Mouse (Mus musculus) lung, adult 2 months (tissue): ENCODE results near the gene Serinc4. TPM values are rescaled to one million over a fixed set of nuclear protein-coding genes. Genes with fewer than 3 reads are reported as not detected.
A peak's percentile ranks its signal among the peaks of the same experiment; 100 is the strongest.

ENCODE experiments used
- DNase-seq: peaks from one replicate; pipeline ENCODE4 v3.0.0; 2022
- H3K4me1 ChIP-seq: fragments of 200-500 bp; 2 replicates; pipeline ENCODE4 v1.6.1; 2011; ENCODE audit warnings: low read length; ENCODE audit not compliant: control insufficient read depth, insufficient read depth
- H3K4me3 ChIP-seq: fragments of 200-500 bp; replicated peaks from 2 replicates; pipeline ENCODE3; 2011; ENCODE audit warnings: low read depth, mild to moderate bottlenecking, control low read depth, low read length; ENCODE audit errors: extremely low read depth
- CTCF ChIP-seq: fragments of 200-500 bp; IDR thresholded peaks from 2 replicates; pipeline ENCODE4 v1.5.1; 2011; ENCODE audit warnings: mild to moderate bottlenecking, low read length, control low read depth; ENCODE audit not compliant: insufficient read depth
- POLR2A ChIP-seq: fragments of 200-500 bp; IDR thresholded peaks from 2 replicates; pipeline ENCODE4 v1.6.1; 2011; ENCODE audit warnings: low read depth, mild to moderate bottlenecking, control low read depth, low read length, borderline replicate concordance; ENCODE audit errors: extremely low read depth
- WGBS: fragments of 180-500 bp; shearing (Covaris S2); methylation state at CpG from one replicate; pipeline ENCODE4 v1.1.7; 2018; 5-methylcytosine and 5-hydroxymethylcytosine counted together
- polyA plus RNA-seq: library from polyadenylated mRNA; depleted of rRNA; stranded (reverse); fragments of >200 nt; gene quantifications from 2 replicates; pipeline ENCODE4 v1.2.3, GENCODE M21; 2012

Gene Serinc4
- polyA plus RNA-seq, 1 experiment: 0.66 TPM

DNA sequence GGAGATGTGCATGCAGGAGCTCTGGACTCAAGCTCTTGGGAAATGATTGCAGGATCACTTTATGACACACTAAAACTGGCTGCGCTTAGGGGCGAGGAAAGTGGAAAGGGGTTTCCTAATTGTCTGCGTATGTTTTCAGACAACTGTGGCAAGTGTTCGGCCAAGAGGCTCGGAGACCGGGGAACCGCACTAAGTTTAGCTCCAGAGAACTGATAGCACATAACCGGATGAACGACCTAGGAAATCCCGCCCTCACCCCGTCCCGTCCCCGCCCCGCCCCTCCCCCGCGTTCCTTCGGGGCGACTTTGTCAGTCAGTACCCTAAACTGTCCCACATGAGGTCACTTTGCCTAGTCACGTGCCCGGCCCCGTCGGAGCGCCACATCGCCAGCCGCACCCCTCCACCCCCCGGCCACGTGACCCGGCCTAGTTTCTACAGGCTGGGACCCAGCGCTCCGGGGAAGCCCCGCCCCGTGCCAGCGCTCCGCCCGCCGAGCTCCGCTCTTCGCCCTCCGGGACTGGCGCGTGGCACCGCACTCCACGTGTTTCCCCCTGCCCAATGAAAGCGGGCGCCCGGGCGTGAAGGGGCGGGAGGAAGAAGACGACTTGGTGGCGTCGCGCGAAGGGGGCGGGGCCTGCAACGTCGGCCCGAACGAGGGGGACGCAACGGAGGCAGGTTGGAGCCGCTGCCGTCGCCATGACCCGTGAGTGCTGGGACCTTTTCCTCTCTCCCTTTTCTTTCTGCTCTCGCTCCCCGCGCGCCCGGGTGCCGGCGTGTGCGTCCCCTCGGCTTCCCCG lies 7.6 kb downstream of the Serinc4 start, which contains the start of gene Serf2:
TSS of gene Serf2 (plus strand) at position 457 of the 797 bp plus-strand sequence.
- TF ChIP-seq CTCF (no peak), POLR2A (peak; percentile 98)
- DNase-seq: peak; percentile 99
- H3K4me3 ChIP-seq: peak within 1 kb of the TSS; percentile 97
- no peaks in the 10 kb centered on the region; the same call in 1 of the 2 replicates for H3K4me1 ChIP-seq
- under 1% methylated on average over 71 of the region's 74 CpGs for WGBS

- DNase-seq: no peak
- WGBS: 8% methylated on average over 9 of the region's 9 CpGs
- TF ChIP-seq CTCF (no peak), POLR2A (no peak)
- peak overlapping the region; percentile 79 for H3K4me3 ChIP-seq
- no peaks in the 10 kb centered on the region; the same call in 1 of the 2 replicates for H3K4me1 ChIP-seq
Observed at GRCm38 (mm10) chr2:121448136-121448535, 8.4 kb downstream of the Serinc4 start.

- TF ChIP-seq POLR2A (no peak), CTCF (no peak)
- 74% methylated on average over 3 of the region's 3 CpGs for WGBS
- H3K4me3 ChIP-seq: no peak overlapping the region
- no peak for DNase-seq
- H3K4me1 ChIP-seq: peaks cover under 1% of the 10 kb centered on the region; the same call in 1 of the 2 replicates
Observed at GRCm38 (mm10) chr2:121447006-121447405, 9.6 kb downstream of the Serinc4 start.

GRCm38 (mm10) chr2:121446506-121446905 lies 10.1 kb downstream of the Serinc4 start:
- Histone ChIP-seq H3K4me3 (no peak overlapping the region), H3K4me1 (peaks cover 2% of the 10 kb centered on the region; the same call in 1 of the 2 replicates)
- TF ChIP-seq POLR2A (no peak), CTCF (no peak)
- WGBS: 85% methylated on average over 4 of the region's 4 CpGs
- no peak for DNase-seq

DNA sequence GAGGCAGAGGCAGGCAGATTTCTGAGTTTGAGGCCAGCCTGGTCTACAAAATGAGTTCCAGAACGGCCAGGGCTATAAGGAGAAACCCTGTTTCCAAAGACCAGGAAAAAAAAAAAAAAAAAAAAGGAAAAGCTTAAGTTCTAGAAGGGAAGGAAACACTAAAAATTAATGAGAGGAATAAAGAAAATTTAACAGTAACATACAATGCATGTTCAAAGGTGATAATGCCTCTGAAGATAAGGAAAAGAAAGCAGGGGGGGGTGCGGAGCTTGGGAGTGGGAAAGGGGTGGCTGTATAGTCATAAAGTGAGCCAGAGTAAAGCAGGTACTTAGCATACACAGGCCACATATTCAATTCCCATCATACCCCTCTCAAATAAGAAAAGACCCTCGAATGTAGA lies 11.5 kb downstream of the Serinc4 start:
- Histone ChIP-seq H3K4me3 (no peak overlapping the region), H3K4me1 (0 out of 2 replicates have a peak, but pooled peaks cover 2% of the 10 kb centered on the region)
- no peak for TF ChIP-seq CTCF
- no peak for TF ChIP-seq POLR2A
- DNase-seq: no peak
- WGBS: 81% methylated on average over 3 of the region's 3 CpGs

DNA sequence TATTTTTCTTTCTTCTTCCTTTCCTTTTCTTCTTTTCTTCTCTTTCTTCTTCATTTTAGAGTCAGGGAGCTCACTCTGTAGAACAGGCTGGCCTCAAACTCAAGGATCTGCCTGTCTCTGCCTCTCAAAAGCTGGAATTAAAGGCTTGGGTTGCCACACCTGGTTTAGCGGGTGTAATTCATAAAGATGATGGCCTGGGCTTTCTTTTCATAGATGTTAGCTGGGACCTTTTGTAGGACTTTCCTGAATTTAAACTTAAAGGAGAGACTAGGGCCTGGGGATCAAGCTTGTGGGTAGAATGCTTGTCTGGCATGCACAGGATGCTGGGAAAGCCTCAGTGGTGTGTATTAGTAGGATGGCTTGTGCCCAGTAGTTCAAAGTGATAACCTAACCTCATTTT lies 12.4 kb downstream of the Serinc4 start, which contains the start of gene Ell3:
TSS of gene Ell3 (minus strand) at position 101 of the 400 bp plus-strand sequence.
- Histone ChIP-seq H3K4me3 (no peak within 1 kb of the TSS), H3K4me1 (0 out of 2 replicates have a peak, but pooled peaks cover 2% of the 10 kb centered on the region)
- DNase-seq: no peak
- TF ChIP-seq POLR2A: no peak
- no peak for TF ChIP-seq CTCF
- 94% methylated on average over 1 of the region's 1 CpGs for WGBS

DNA sequence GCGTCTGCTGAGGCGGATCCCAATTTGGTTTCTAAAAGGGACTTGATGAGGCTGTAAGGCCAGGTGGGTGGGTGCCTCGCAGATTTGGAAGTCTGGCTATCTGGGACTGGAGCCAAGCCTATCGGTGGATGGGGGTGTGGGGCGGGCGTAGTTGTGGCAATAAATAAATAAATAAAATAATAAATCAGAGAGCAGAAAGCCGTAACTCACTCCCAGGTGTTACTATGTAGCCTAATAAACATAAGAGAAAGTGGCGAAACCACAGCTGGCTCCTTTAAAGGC lies 13.6 kb downstream of the Serinc4 start:
- TF ChIP-seq POLR2A (no peak), CTCF (no peak)
- no peak for DNase-seq
- WGBS: 8% methylated on average over 8 of the region's 8 CpGs
- Histone ChIP-seq H3K4me3 (peak overlapping the region; percentile 19), H3K4me1 (0 out of 2 replicates have a peak, but pooled peaks cover 2% of the 10 kb centered on the region)

- peak; percentile 84 for DNase-seq
- TF ChIP-seq POLR2A (no peak), CTCF (no peak)
- 2% methylated on average over 30 of the region's 30 CpGs for WGBS
- Histone ChIP-seq H3K4me3 (peak overlapping the region; percentile 52), H3K4me1 (0 out of 2 replicates have a peak, but pooled peaks cover 2% of the 10 kb centered on the region)
Observed at GRCm38 (mm10) chr2:121442259-121443067, 14.1 kb downstream of the Serinc4 start.

DNA sequence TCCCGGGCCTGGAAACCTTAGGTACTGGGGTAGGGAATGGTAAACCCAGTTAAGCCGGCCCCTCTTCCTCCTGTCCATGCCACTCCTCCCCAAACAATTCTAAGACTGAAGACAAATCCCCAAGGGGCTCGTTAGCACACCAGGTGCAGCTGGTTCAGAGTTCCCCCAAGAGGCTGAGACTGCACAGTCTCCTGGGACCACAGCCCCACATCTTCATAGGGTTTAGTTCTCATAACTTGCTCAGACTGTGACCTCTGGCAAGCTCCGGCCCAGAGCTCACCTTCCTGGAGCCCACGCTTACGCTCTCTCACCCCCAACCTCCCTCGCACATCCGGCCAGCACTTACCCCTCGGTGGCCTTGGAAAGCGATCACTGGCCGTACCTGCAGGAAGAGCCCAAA lies 14.8 kb downstream of the Serinc4 start:
- Histone ChIP-seq H3K4me1 (0 out of 2 replicates have a peak, but pooled peaks cover 2% of the 10 kb centered on the region), H3K4me3 (peak overlapping the region; percentile 10)
- no peak for DNase-seq
- TF ChIP-seq POLR2A (no peak), CTCF (no peak)
- WGBS: 12% methylated on average over 11 of the region's 11 CpGs
